Mouse (Mus musculus) midbrain, postnatal 0 days (tissue): ENCODE data around the gene Olfr1510. TPM values are rescaled to one million over a fixed set of nuclear protein-coding genes. Genes with fewer than 3 reads are reported as not detected.
"Not testable (repeated sequence)": the region's sequence is repeated elsewhere in the genome, so short reads cannot be mapped to it uniquely, and the experiment has no call there.

Experiments
- ATAC-seq: fragments of 200-750 bp; cut with Nextera tagmentation; 2 replicates; pipeline ENCODE4 v1.8.0; 2017; ENCODE audit warnings: moderate number of reproducible peaks, mild to moderate bottlenecking, moderate TSS enrichment, moderate library complexity; ENCODE audit not compliant: low FRiP score
- DNase-seq: peaks from one replicate; pipeline ENCODE4 v3.0.0-alpha.2; 2015; ENCODE audit warnings: low spot score
- H3K27ac ChIP-seq: fragments of 300-500 bp; sonication (generic); 2 replicates; pipeline ENCODE4 v1.5.1; 2014; ENCODE audit warnings: low read depth, mild to moderate bottlenecking, low read length, mixed read lengths
- H3K27me3 ChIP-seq: fragments of 300-500 bp; sonication (generic); 2 replicates; pipeline ENCODE4 v1.6.1; 2014; ENCODE audit warnings: low read length, control low read depth, mixed read lengths; ENCODE audit not compliant: insufficient read depth
- H3K36me3 ChIP-seq: fragments of 300-500 bp; sonication (generic); 2 replicates; pipeline ENCODE4 v1.6.1; 2014; ENCODE audit warnings: low read length, control low read depth, mixed read lengths; ENCODE audit not compliant: insufficient read depth
- H3K4me1 ChIP-seq: fragments of 300-500 bp; sonication (generic); 2 replicates; pipeline ENCODE4 v1.6.1; 2014; ENCODE audit warnings: mild to moderate bottlenecking, control low read depth, antibody characterized with exemption, low read length, mixed read lengths; ENCODE audit not compliant: insufficient read depth
- H3K4me2 ChIP-seq: fragments of 300-500 bp; sonication (generic); 2 replicates; pipeline ENCODE4 v1.6.1; 2014; ENCODE audit warnings: low read depth, mild to moderate bottlenecking, low read length, mixed read lengths; ENCODE audit not compliant: poor library complexity, severe bottlenecking
- H3K4me3 ChIP-seq: fragments of 300-500 bp; sonication (generic); 2 replicates; pipeline ENCODE4 v1.5.1; 2014; ENCODE audit warnings: low read depth, mild to moderate bottlenecking, low read length, moderate library complexity
- H3K9ac ChIP-seq: fragments of 300-500 bp; sonication (generic); replicated peaks from 2 replicates; pipeline ENCODE4 v1.6.1; 2014; ENCODE audit warnings: mild to moderate bottlenecking, low read length, moderate library complexity, mixed read lengths; ENCODE audit not compliant: poor library complexity, severe bottlenecking
- H3K9me3 ChIP-seq: fragments of 300-500 bp; sonication (generic); 2 replicates; pipeline ENCODE4 v1.6.1; 2016; ENCODE audit warnings: low read length, control low read depth
- CTCF ChIP-seq: IDR thresholded peaks from 2 replicates; pipeline ENCODE4 v1.5.1; 2016; ENCODE audit warnings: antibody characterized with exemption, mild to moderate bottlenecking
- WGBS: fragments of 180-500 bp; shearing (Covaris S2); extraction: QIAGEN DNeasy Blood & Tissue Kit; methylation state at CpG from one replicate; pipeline ENCODE4 v1.1.7; 2014; 5-methylcytosine and 5-hydroxymethylcytosine counted together
- polyA plus RNA-seq: library from polyadenylated mRNA; unstranded; fragments of >200 nt; fragmentation: Nextera tagmentation; extraction: Ambion mirVana; gene quantifications from 2 replicates; pipeline ENCODE4 v1.2.1, GENCODE M21; 2015
- total RNA-seq: library from RNA; depleted of rRNA; stranded (reverse); fragments of >200 nt; gene quantifications from 2 replicates; pipeline ENCODE4 v1.2.3, GENCODE M21; 2014; rRNA removed

Olfr1510 gene
- total and polyA plus RNA-seq, 2 experiments from 2014 or later, result not detected

GRCm38 (mm10) chr14:52397279-52397678 lies 16.9 kb downstream of the Olfr1510 start, which contains the start of gene Olfr1511:
TSS of gene Olfr1511 (minus strand) at chr14:52397379.
- no peaks in the 10 kb centered on the region for H3K4me1 ChIP-seq
- no peaks in the 10 kb centered on the region for H3K9me3 ChIP-seq
- no peak within 1 kb of the TSS for H3K4me2 ChIP-seq
- ATAC-seq (no peak), DNase-seq (no peak)
- H3K4me3 ChIP-seq, result no peak within 1 kb of the TSS
- H3K36me3 ChIP-seq, result no peaks in the 10 kb centered on the region
- H3K27ac ChIP-seq, result no peak within 1 kb of the TSS
- no peaks in the 10 kb centered on the region for H3K27me3 ChIP-seq
- no peak within 1 kb of the TSS for H3K9ac ChIP-seq
- no peak for TF ChIP-seq CTCF
- WGBS, result 79% methylated on average over 4 of the region's 4 CpGs

GRCm38 (mm10) chr14:52390084-52390848 lies 23.9 kb downstream of the Olfr1510 start:
- H3K4me2 ChIP-seq, H3K9ac ChIP-seq, H3K9me3 ChIP-seq, H3K36me3 ChIP-seq, DNase-seq, ATAC-seq, H3K27ac ChIP-seq, H3K4me1 ChIP-seq, H3K27me3 ChIP-seq, H3K4me3 ChIP-seq: not testable (repeated sequence)
- 91% methylated on average over 9 of the region's 9 CpGs for WGBS

GRCm38 (mm10) chr14:52379068-52379467 lies 35.1 kb downstream of the Olfr1510 start, which contains the start of gene Olfr1512:
TSS of gene Olfr1512 (minus strand) at chr14:52379168.
- DNase-seq, result no peak
- Histone ChIP-seq H3K4me1 (no peaks in the 10 kb centered on the region), H3K36me3 (no peaks in the 10 kb centered on the region), H3K9me3 (no peaks in the 10 kb centered on the region), H3K4me2 (no peak within 1 kb of the TSS), H3K9ac (no peak within 1 kb of the TSS), H3K27me3 (no peaks in the 10 kb centered on the region), H3K4me3 (no peak within 1 kb of the TSS), H3K27ac (no peak within 1 kb of the TSS)
- 70% methylated on average over 2 of the region's 2 CpGs for WGBS
- ATAC-seq, result no peak
- TF ChIP-seq CTCF, result no peak

- DNase-seq, result no peak
- WGBS, result 91% methylated on average over 3 of the region's 3 CpGs
Measured at GRCm38 (mm10) chr14:52368741-52369140, 45.4 kb downstream of the Olfr1510 start.

More at GRCm38 (mm10) chr14:52368741-52369140, 45.4 kb downstream of the Olfr1510 start:
- no peak for TF ChIP-seq CTCF
- Histone ChIP-seq H3K4me3 (no peak overlapping the region), H3K9ac (no peak overlapping the region), H3K36me3 (no peaks in the 10 kb centered on the region), H3K27me3 (no peaks in the 10 kb centered on the region), H3K9me3 (no peaks in the 10 kb centered on the region), H3K27ac (no peak overlapping the region), H3K4me1 (no peaks in the 10 kb centered on the region), H3K4me2 (no peak overlapping the region)
- no peak for ATAC-seq

Other genes with a start within 250 kb of the Olfr1510 start
- gene Supt16, start 217.0 kb downstream of the Olfr1510 start, total RNA-seq, result 32.3 and 42.1 TPM in 2 replicates
- 35.4 and 36.9 TPM in 2 replicates for gene Supt16, start 217.0 kb downstream of the Olfr1510 start, polyA plus RNA-seq
- 109 and 128 TPM in 2 replicates for gene Chd8, start 156.6 kb downstream of the Olfr1510 start, total RNA-seq
- gene Chd8, start 156.6 kb downstream of the Olfr1510 start, polyA plus RNA-seq, result 27.9 and 31.9 TPM in 2 replicates
- 54.7 and 58.5 TPM in 2 replicates for gene Tox4, start 135.2 kb downstream of the Olfr1510 start, total RNA-seq
- gene Tox4, start 135.2 kb downstream of the Olfr1510 start, polyA plus RNA-seq, result 44.9 and 47.7 TPM in 2 replicates
- gene Rab2b, start 134.8 kb downstream of the Olfr1510 start, total RNA-seq, result 56.7 and 57.7 TPM in 2 replicates
- gene Rab2b, start 134.8 kb downstream of the Olfr1510 start, polyA plus RNA-seq, result 48.2 and 57.6 TPM in 2 replicates
- 19.6 and 22.6 TPM in 2 replicates for gene Mettl3, start 109.2 kb downstream of the Olfr1510 start, total RNA-seq
- 24.1 and 24.2 TPM in 2 replicates for gene Mettl3, start 109.2 kb downstream of the Olfr1510 start, polyA plus RNA-seq
- gene Sall2, start 85.6 kb downstream of the Olfr1510 start, total RNA-seq, result 98.8 and 112 TPM in 2 replicates
- gene Sall2, start 85.6 kb downstream of the Olfr1510 start, polyA plus RNA-seq, result 37.8 and 39.0 TPM in 2 replicates
- gene Olfr1513, start 58.0 kb downstream of the Olfr1510 start, total RNA-seq, result not detected in 2 replicates
- gene Olfr1513, start 58.0 kb downstream of the Olfr1510 start, polyA plus RNA-seq, result not detected in 2 replicates
- gene Olfr1512, start 35.2 kb downstream of the Olfr1510 start, total RNA-seq, result not detected in 2 replicates
- not detected in 2 replicates for gene Olfr1512, start 35.2 kb downstream of the Olfr1510 start, polyA plus RNA-seq
- not detected in 2 replicates for gene Olfr1511, start 17.0 kb downstream of the Olfr1510 start, total RNA-seq
- gene Olfr1511, start 17.0 kb downstream of the Olfr1510 start, polyA plus RNA-seq, result 0.21 TPM in 1 of 2 replicates, not detected in the other
- not detected in 2 replicates for gene Olfr1509, start 28.6 kb upstream of the Olfr1510 start, total RNA-seq
- not detected in 2 replicates for gene Olfr1509, start 28.6 kb upstream of the Olfr1510 start, polyA plus RNA-seq
- 0.05 TPM in 1 of 2 replicates, not detected in the other for gene Olfr1508, start 53.1 kb upstream of the Olfr1510 start, total RNA-seq
- not detected in 2 replicates for gene Olfr1508, start 53.1 kb upstream of the Olfr1510 start, polyA plus RNA-seq
- gene Olfr1507, start 81.4 kb upstream of the Olfr1510 start, total RNA-seq, result not detected in 2 replicates
- gene Olfr1507, start 81.4 kb upstream of the Olfr1510 start, polyA plus RNA-seq, result not detected in 2 replicates